Mouse (Mus musculus) limb, embryonic 12.5 days (tissue): ENCODE measurements around the gene Pa2g4. TPM values are rescaled to one million over a fixed set of nuclear protein-coding genes. Genes with fewer than 3 reads are reported as not detected.

Experiments used
- ATAC-seq: fragments of 200-750 bp; cut with Nextera tagmentation; 2 replicates; pipeline ENCODE4 v1.8.0; 2017; ENCODE audit warnings: low read depth, moderate TSS enrichment; ENCODE audit not compliant: insufficient number of reproducible peaks, insufficient read depth, low FRiP score, low TSS enrichment
- H3K27ac ChIP-seq: fragments of 300-500 bp; sonication (generic); 2 replicates; pipeline ENCODE4 v1.5.1; 2016; ENCODE audit warnings: mild to moderate bottlenecking, moderate library complexity
- H3K27me3 ChIP-seq: fragments of 300-500 bp; sonication (generic); 2 replicates; pipeline ENCODE4 v1.6.1; 2016; ENCODE audit warnings: mild to moderate bottlenecking, moderate library complexity
- H3K36me3 ChIP-seq: fragments of 300-500 bp; sonication (generic); 2 replicates; pipeline ENCODE4 v1.6.1; 2016; ENCODE audit warnings: mild to moderate bottlenecking, moderate library complexity
- H3K4me1 ChIP-seq: fragments of 300-500 bp; sonication (generic); replicated peaks from 2 replicates; pipeline ENCODE4 v1.6.1; 2016
- H3K4me2 ChIP-seq: fragments of 300-500 bp; sonication (generic); 2 replicates; pipeline ENCODE4 v1.6.1; 2016; ENCODE audit warnings: mild to moderate bottlenecking, moderate library complexity
- H3K4me3 ChIP-seq: fragments of 300-500 bp; sonication (generic); replicated peaks from 2 replicates; pipeline ENCODE4 v1.5.1; 2016; ENCODE audit warnings: mild to moderate bottlenecking
- H3K9ac ChIP-seq: fragments of 300-500 bp; sonication (generic); replicated peaks from 2 replicates; pipeline ENCODE4 v1.6.1; 2016; ENCODE audit warnings: mild to moderate bottlenecking, moderate library complexity
- H3K9me3 ChIP-seq: fragments of 300-500 bp; sonication (generic); 2 replicates; pipeline ENCODE4 v1.6.1; 2016; ENCODE audit warnings: mild to moderate bottlenecking, moderate library complexity
- WGBS: fragments of 180-500 bp; shearing (Covaris S2); methylation state at CpG from one replicate; pipeline ENCODE4 v1.1.7; 2016; 5-methylcytosine and 5-hydroxymethylcytosine counted together
- microRNA-seq: library from miRNA; unstranded; fragments of <30 nt; microRNA quantifications from one replicate; pipeline ENCODE4, GENCODE M21; 2017
- polyA plus RNA-seq: library from polyadenylated mRNA; unstranded; fragments of >200 nt; fragmentation: Nextera tagmentation; extraction: Ambion mirVana; gene quantifications from 2 replicates; pipeline ENCODE4 v1.2.1, GENCODE M21; 2016

Pa2g4 gene
- polyA plus RNA-seq, 1 experiment from 2014 or later = 199 TPM

DNA sequence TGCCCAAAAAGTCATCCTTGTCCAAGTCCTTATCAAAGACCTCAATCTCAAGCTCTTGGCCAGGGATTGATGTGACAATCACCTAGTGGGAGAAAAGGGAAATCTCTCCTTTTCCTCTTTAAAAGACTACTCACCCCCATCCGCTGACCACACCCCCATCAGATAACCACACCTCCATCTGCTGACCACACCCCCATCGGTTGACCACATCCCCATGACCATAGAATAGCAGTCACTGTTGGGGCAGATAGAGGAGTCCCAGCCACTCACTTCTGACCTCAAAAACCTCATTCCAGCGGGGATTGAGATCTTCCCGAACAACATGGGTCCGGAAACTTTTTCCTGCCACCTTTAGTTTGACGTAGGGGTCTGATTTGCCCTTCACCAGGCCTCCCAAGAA lies 49.1 kb downstream of the Pa2g4 start:
- H3K4me3 ChIP-seq = no peak overlapping the region
- peaks cover 58% of the 10 kb centered on the region for H3K27me3 ChIP-seq
- no peak overlapping the region for H3K27ac ChIP-seq
- H3K4me2 ChIP-seq = no peak overlapping the region
- peaks cover 6% of the 10 kb centered on the region for H3K4me1 ChIP-seq
- peaks cover 47% of the 10 kb centered on the region for H3K36me3 ChIP-seq
- no peaks in the 10 kb centered on the region for H3K9me3 ChIP-seq
- H3K9ac ChIP-seq = no peak overlapping the region
- no peak for ATAC-seq
- WGBS = 19% methylated on average over 6 of the region's 6 CpGs

DNA sequence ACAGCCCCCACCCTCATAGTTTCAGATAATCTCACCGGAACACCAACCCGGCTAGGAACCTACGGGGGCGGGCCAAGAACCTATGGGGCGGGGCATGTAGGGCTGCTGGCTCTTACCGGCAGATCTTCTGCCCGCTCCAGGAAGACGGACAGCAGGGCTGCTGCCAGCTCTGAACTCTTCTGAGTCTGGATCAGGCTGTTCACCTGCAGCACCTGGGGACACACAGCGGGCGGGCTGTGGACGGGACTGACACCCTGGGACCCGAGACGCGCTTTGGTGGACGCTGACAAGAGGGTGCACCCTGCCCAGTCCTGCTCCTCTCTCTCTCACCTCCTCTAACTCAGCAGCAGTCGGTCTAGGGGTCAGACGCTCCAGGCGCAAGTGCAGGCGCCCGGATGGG lies 49.8 kb downstream of the Pa2g4 start:
- H3K9ac ChIP-seq = peak overlapping the region; percentile 37; the same call in 1 of the 2 replicates
- WGBS = 7% methylated on average over 20 of the region's 20 CpGs
- H3K27ac ChIP-seq = no peak overlapping the region
- H3K4me2 ChIP-seq = peak overlapping the region; percentile 40
- H3K9me3 ChIP-seq = no peaks in the 10 kb centered on the region
- peak overlapping the region; percentile 19 for H3K4me3 ChIP-seq
- H3K36me3 ChIP-seq = peaks cover 43% of the 10 kb centered on the region
- peaks cover 51% of the 10 kb centered on the region for H3K27me3 ChIP-seq
- peaks cover 6% of the 10 kb centered on the region for H3K4me1 ChIP-seq
- no peak for ATAC-seq

DNA sequence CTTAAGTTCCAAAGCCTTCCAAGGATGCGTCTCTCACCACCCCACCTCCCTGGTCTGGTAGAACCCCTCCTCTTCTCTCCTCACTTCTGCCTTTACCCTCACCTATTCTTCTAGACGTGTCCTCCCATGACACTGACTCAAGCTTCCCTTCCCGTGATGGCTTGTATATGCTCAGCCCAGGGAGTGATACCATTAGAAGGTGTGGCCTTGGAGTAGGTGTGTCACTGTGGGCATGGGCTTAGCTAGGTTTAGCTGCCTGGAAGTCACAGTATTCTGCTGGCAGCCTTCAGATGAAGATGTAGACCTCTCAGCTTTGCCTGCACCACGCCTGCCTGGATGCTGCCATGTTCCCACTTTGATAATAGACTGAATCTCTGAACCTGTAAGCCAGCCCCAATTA lies 50.7 kb downstream of the Pa2g4 start:
- Histone ChIP-seq H3K9me3 (no peaks in the 10 kb centered on the region), H3K27ac (no peak overlapping the region), H3K36me3 (peaks cover 42% of the 10 kb centered on the region), H3K4me2 (no peak overlapping the region), H3K27me3 (peaks cover 47% of the 10 kb centered on the region), H3K4me3 (no peak overlapping the region), H3K9ac (no peak overlapping the region), H3K4me1 (peaks cover 6% of the 10 kb centered on the region)
- ATAC-seq = no peak
- WGBS = 88% methylated on average over 4 of the region's 4 CpGs

DNA sequence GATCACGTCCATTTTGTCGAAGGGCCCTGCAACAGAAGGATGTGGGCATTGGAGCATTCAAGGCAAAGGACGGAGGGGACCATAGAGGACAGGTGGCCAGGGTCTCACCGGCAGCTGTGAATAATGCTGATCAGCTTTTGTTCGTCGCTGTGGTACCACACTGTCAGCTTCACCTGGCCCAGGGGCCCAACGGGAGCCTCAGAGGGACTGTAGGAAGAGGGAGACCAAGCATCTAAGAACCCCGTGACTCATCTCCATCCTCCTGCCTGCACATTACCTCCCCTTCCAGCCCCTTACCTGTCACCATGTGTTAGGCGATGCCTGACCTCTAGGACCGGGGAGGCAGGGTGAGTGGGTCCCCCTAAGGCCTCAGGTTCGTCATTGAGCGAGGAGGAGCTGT lies 54.0 kb downstream of the Pa2g4 start:
- Histone ChIP-seq H3K36me3 (peaks cover 30% of the 10 kb centered on the region), H3K9ac (no peak overlapping the region), H3K27ac (no peak overlapping the region), H3K4me3 (no peak overlapping the region), H3K27me3 (peaks cover 20% of the 10 kb centered on the region), H3K4me1 (peaks cover 6% of the 10 kb centered on the region), H3K9me3 (no peaks in the 10 kb centered on the region), H3K4me2 (no peak overlapping the region)
- 79% methylated on average over 12 of the region's 12 CpGs for WGBS
- no peak for ATAC-seq

DNA sequence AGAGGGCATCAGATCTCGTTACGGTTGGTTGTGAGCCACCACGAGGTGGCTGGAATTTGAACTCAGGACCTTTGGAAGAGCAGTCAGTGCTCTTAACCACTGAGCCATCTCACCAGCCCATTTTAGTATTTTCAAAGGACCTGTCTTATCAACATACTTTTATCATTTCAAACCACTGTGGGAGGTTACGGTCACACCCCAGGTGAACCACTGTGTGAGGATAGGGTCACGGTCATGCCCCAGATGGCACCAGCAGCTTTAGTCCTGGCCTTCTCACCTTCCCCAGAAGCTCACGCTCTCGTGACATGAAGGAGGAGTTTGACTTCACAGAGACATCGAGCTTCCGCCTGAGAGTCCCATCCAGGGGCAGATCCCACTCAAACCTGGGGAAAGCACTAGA lies 54.6 kb downstream of the Pa2g4 start:
- no peak overlapping the region for H3K9ac ChIP-seq
- WGBS = 82% methylated on average over 9 of the region's 9 CpGs
- no peak overlapping the region for H3K4me3 ChIP-seq
- H3K27ac ChIP-seq = no peak overlapping the region
- no peak for ATAC-seq
- peaks cover 30% of the 10 kb centered on the region for H3K36me3 ChIP-seq
- H3K9me3 ChIP-seq = no peaks in the 10 kb centered on the region
- peaks cover 14% of the 10 kb centered on the region for H3K27me3 ChIP-seq
- no peak overlapping the region for H3K4me2 ChIP-seq
- peaks cover 4% of the 10 kb centered on the region for H3K4me1 ChIP-seq

DNA sequence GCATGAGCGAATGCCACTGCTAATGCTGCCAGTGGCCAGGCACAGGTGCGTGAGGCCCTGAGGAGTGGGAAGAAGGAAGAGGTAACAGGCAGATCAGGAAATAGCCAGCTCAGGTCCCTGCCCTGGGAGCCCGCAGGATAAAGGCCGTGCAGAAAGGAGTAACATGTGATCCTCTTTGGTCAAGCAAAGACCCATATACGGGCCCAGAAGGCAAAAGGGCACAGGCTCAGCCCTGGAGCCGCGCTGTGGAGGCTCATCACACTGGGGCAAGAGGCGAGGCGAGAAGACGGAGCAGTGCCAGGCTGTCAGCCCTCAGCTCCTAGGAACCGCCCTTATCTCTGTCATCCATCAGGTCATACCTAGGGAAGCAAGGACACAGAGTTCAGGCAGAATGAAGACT lies 55.5 kb downstream of the Pa2g4 start:
- H3K9me3 ChIP-seq = no peaks in the 10 kb centered on the region
- H3K27me3 ChIP-seq = peaks cover 6% of the 10 kb centered on the region
- no peak overlapping the region for H3K9ac ChIP-seq
- no peak overlapping the region for H3K27ac ChIP-seq
- no peak overlapping the region for H3K4me3 ChIP-seq
- no peak overlapping the region for H3K4me2 ChIP-seq
- WGBS = 85% methylated on average over 11 of the region's 11 CpGs
- ATAC-seq = no peak
- no peaks in the 10 kb centered on the region for H3K4me1 ChIP-seq
- H3K36me3 ChIP-seq = peaks cover 26% of the 10 kb centered on the region

DNA sequence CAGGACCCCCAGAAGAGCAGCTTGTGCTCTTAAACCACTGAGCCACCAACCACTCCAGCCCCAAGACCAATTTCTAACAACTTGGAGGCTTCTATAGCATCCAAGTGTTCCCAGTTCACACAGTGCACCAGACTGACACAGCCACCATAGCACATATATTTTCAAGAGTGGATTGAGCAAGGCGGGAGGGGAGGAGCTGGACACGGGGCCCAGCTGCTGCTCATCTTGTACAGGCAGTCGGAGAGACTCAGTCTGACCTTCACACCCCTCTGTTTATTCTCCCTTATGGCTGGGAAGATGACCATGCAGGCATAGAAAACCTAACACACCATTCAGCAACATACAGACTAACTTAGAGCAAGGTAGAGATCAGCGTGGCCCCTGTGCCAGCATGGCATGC lies 56.0 kb downstream of the Pa2g4 start:
- 78% methylated on average over 4 of the region's 4 CpGs for WGBS
- Histone ChIP-seq H3K27ac (no peak overlapping the region), H3K9me3 (no peaks in the 10 kb centered on the region), H3K9ac (no peak overlapping the region), H3K4me2 (no peak overlapping the region), H3K4me1 (no peaks in the 10 kb centered on the region), H3K4me3 (no peak overlapping the region), H3K27me3 (peaks cover under 1% of the 10 kb centered on the region), H3K36me3 (peaks cover 21% of the 10 kb centered on the region)
- no peak for ATAC-seq

DNA sequence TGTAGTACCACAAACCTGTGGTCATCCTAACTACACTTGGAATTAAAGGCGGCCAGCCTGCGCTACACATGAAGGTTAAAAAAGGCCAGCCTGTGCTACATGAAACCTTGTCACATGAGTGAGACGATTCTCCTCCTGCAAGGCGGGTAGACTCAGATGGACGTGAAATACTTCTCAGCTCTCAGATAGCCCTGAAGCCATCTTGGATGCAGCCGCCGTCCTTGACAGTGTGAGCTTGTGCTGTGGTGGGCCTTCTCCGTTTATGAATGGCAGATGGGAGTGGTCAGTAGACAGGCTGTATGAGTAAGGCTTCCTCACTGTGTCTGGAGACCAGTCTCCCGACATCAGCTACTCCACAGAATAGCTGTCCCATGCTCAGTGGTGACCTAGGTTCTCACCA lies 56.6 kb downstream of the Pa2g4 start:
- no peaks in the 10 kb centered on the region for H3K27me3 ChIP-seq
- H3K9me3 ChIP-seq = no peaks in the 10 kb centered on the region
- H3K9ac ChIP-seq = no peak overlapping the region
- H3K4me3 ChIP-seq = no peak overlapping the region
- H3K4me1 ChIP-seq = no peaks in the 10 kb centered on the region
- H3K27ac ChIP-seq = no peak overlapping the region
- 88% methylated on average over 9 of the region's 9 CpGs for WGBS
- peaks cover 21% of the 10 kb centered on the region for H3K36me3 ChIP-seq
- ATAC-seq = no peak
- no peak overlapping the region for H3K4me2 ChIP-seq

DNA sequence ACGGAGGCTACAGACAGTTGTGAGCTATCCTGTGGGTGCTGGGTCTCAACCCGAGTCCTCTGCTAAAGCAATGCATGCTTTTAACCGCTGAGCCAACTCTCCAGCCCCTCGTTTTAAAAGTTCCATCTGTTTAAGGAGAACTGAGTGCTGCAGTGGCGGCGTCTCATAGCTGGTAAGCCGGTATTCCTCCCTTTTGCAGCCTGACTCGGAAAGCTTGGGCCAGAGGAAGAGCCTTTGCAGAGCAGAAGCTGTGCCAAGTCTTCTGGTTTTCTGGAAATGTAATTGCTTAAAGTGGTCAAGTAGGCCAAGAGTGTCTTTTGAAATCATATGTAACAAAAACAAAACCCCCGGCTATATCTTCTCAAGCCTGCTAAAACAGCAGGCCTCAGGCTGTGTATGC lies 57.5 kb downstream of the Pa2g4 start:
- H3K4me2 ChIP-seq = no peak overlapping the region
- H3K27me3 ChIP-seq = no peaks in the 10 kb centered on the region
- H3K9me3 ChIP-seq = no peaks in the 10 kb centered on the region
- H3K4me1 ChIP-seq = no peaks in the 10 kb centered on the region
- 81% methylated on average over 9 of the region's 9 CpGs for WGBS
- no peak overlapping the region for H3K4me3 ChIP-seq
- ATAC-seq = no peak
- no peak overlapping the region for H3K9ac ChIP-seq
- H3K36me3 ChIP-seq = peaks cover 21% of the 10 kb centered on the region
- no peak overlapping the region for H3K27ac ChIP-seq

Small RNAs within 50 kb of the gene (microRNA-seq; reads per million reads assigned to microRNA genes)
- gene Gm47275 = not detected
- gene Mir6916 = not detected
- gene Mir6917 = not detected

Other genes with a start within 250 kb of the Pa2g4 start
- 351 and 359 TPM in 2 replicates for gene Cnpy2, start 243.5 kb downstream of the Pa2g4 start, polyA plus RNA-seq
- gene Cs, start 228.3 kb downstream of the Pa2g4 start, polyA plus RNA-seq = 178 and 181 TPM in 2 replicates
- gene Coq10a, start 197.0 kb downstream of the Pa2g4 start, polyA plus RNA-seq = 15.5 and 15.8 TPM in 2 replicates
- gene Ankrd52, start 188.9 kb downstream of the Pa2g4 start, polyA plus RNA-seq = 13.5 and 14.8 TPM in 2 replicates
- not detected in 2 replicates for gene Slc39a5, start 164.8 kb downstream of the Pa2g4 start, polyA plus RNA-seq
- 65.1 and 65.2 TPM in 2 replicates for gene Nabp2, start 154.5 kb downstream of the Pa2g4 start, polyA plus RNA-seq
- gene Rnf41, start 154.3 kb downstream of the Pa2g4 start, polyA plus RNA-seq = 42.5 TPM in 2 replicates
- 105 and 120 TPM in 2 replicates for gene Smarcc2, start 106.7 kb downstream of the Pa2g4 start, polyA plus RNA-seq
- gene Myl6, start 71.8 kb downstream of the Pa2g4 start, polyA plus RNA-seq = 827 and 868 TPM in 2 replicates
- gene Myl6b, start 67.3 kb downstream of the Pa2g4 start, polyA plus RNA-seq = 3.2 and 3.4 TPM in 2 replicates
- gene Esyt1, start 40.1 kb downstream of the Pa2g4 start, polyA plus RNA-seq = 18.5 and 19.9 TPM in 2 replicates
- gene Zc3h10, start 18.2 kb downstream of the Pa2g4 start, polyA plus RNA-seq = 18.1 and 21.4 TPM in 2 replicates
- 3,599 and 3,605 TPM in 2 replicates for gene Rpl41, start 16.7 kb downstream of the Pa2g4 start, polyA plus RNA-seq
- 15.4 and 16.6 TPM in 2 replicates for gene Erbb3, start 23.7 kb upstream of the Pa2g4 start, polyA plus RNA-seq
- gene Rps26, start 60.8 kb upstream of the Pa2g4 start, polyA plus RNA-seq = 753 and 757 TPM in 2 replicates
- gene Ikzf4, start 80.0 kb upstream of the Pa2g4 start, polyA plus RNA-seq = 3.4 and 4.0 TPM in 2 replicates
- 14.7 and 16.7 TPM in 2 replicates for gene Suox, start 108.1 kb upstream of the Pa2g4 start, polyA plus RNA-seq
- 72.7 and 78.2 TPM in 2 replicates for gene Rab5b, start 130.3 kb upstream of the Pa2g4 start, polyA plus RNA-seq
- gene Pmel, start 138.2 kb upstream of the Pa2g4 start, polyA plus RNA-seq = 0.71 and 1.2 TPM in 2 replicates
- 147 and 161 TPM in 2 replicates for gene Cdk2, start 139.0 kb upstream of the Pa2g4 start, polyA plus RNA-seq
- 8.4 and 8.9 TPM in 2 replicates for gene Dgka, start 178.9 kb upstream of the Pa2g4 start, polyA plus RNA-seq
- gene Pym1, start 181.9 kb upstream of the Pa2g4 start, polyA plus RNA-seq = 54.2 and 55.2 TPM in 2 replicates
- gene Mmp19, start 224.9 kb upstream of the Pa2g4 start, polyA plus RNA-seq = 0.36 and 0.50 TPM in 2 replicates
- gene Dnajc14, start 238.1 kb upstream of the Pa2g4 start, polyA plus RNA-seq = 56.4 and 58.0 TPM in 2 replicates
- 22.6 and 23.4 TPM in 2 replicates for gene Tmem198b, start 238.4 kb upstream of the Pa2g4 start, polyA plus RNA-seq